Mouse (Mus musculus): ENCODE measurements around the gene AU018091.
"Not testable (repeated sequence)": the region's sequence is repeated elsewhere in the genome, so short reads cannot be mapped to it uniquely, and the experiment has no call there.

Gene AU018091

GRCm38 (mm10) chr7:3164991-3165390 lies 4.0 kb downstream of the AU018091 start:
- no peak for DNase-seq

GRCm38 (mm10) chr7:3164381-3164780 lies 4.6 kb downstream of the AU018091 start:
- no peak for DNase-seq

- DNase-seq: no peak
These were observed 18.6 kb downstream of the AU018091 start for GRCm38 (mm10) chr7:3150376-3150775.

- DNase-seq: no peak
These were observed 22.9 kb downstream of the AU018091 start for GRCm38 (mm10) chr7:3146072-3146471.

- no peak for DNase-seq
These were observed 25.7 kb downstream of the AU018091 start for GRCm38 (mm10) chr7:3143329-3143728.

GRCm38 (mm10) chr7:3135606-3136005 lies 33.4 kb downstream of the AU018091 start:
- DNase-seq: no peak

- no peak for DNase-seq
These were observed 34.3 kb downstream of the AU018091 start for GRCm38 (mm10) chr7:3134654-3135053.

- no peak for DNase-seq
These were observed 38.7 kb downstream of the AU018091 start for GRCm38 (mm10) chr7:3130342-3130741.

- DNase-seq: not testable (repeated sequence)
These were observed 40.4 kb downstream of the AU018091 start for GRCm38 (mm10) chr7:3128564-3128963.

GRCm38 (mm10) chr7:3111193-3111592 lies 57.8 kb downstream of the AU018091 start:
- DNase-seq: not testable (repeated sequence)

GRCm38 (mm10) chr7:3106516-3107077 lies 62.4 kb downstream of the AU018091 start:
- not testable (repeated sequence) for DNase-seq
